Comparison of ENCODE assay signal across 23 mouse cellular contexts in the genomic region with DNA sequence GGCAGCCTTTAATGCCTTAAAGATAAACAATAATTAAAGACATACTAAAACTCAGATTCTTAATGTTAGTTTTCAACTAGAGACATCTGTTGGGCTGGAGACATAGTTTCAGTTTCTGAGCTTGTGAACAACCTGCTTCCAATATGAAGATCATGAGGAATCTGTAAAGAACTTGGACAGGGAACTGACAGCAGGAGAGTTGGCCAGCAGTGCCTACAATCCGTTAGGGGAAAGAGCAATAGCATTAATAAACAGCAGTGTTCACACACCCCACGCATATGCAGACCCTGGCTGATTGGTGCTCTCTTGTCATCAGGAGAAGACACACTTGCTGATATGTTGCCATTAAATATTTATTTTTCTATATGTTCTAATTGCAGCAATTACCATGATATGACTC. TPM values are rescaled to one million over a fixed set of nuclear protein-coding genes. Genes with fewer than 3 reads are reported as not detected.
A peak's percentile ranks its signal among the peaks of the same experiment; 100 is the strongest.
DNase-seq lines count a peak whose midpoint lies in the region; ATAC-seq lines count a peak whose summit lies in the region.
"Had no signal": no experiment of that assay in that cellular context is flagged by ENCODE, and none has a peak within 500 bp of the region (broad histone marks: within the 10 kb centered on the region; RNA-seq: fewer than 3 reads in every experiment).

No protein-coding gene starts in this region.

- H3K36me3 ChIP-seq in embryonic facial prominence, embryonic 14.5 days (ENCODE audit: control insufficient read depth, insufficient read depth, low read length): no peaks in the 10 kb centered on the region
- H3K36me3 ChIP-seq in embryonic facial prominence, embryonic 10.5 days (replicated peaks): no peaks in the 10 kb centered on the region
- H3K36me3 ChIP-seq: G1E had no signal

- H3K27ac ChIP-seq in embryonic facial prominence, embryonic 14.5 days (replicated peaks; ENCODE audit: low read depth, low read length): no peak overlapping the region
- H3K27ac ChIP-seq in embryonic facial prominence, embryonic 10.5 days (replicated peaks): no peak overlapping the region

- H3K4me2 ChIP-seq in embryonic facial prominence, embryonic 14.5 days (ENCODE audit: low read depth, low read length): no peak overlapping the region

- no peak overlapping the region for H3K9ac ChIP-seq in embryonic facial prominence, embryonic 14.5 days (ENCODE audit: low read depth, low read length)

- no peaks in the 10 kb centered on the region for H3K9me3 ChIP-seq in embryonic facial prominence, embryonic 14.5 days (ENCODE audit: control insufficient read depth, low read length)
- H3K9me3 ChIP-seq in embryonic facial prominence, embryonic 10.5 days: no peaks in the 10 kb centered on the region
- H3K9me3 ChIP-seq: G1E had no signal

- no peaks in the 10 kb centered on the region for H3K27me3 ChIP-seq in embryonic facial prominence, embryonic 14.5 days (replicated peaks; ENCODE audit: control insufficient read depth, insufficient read depth, low read length)
- no peaks in the 10 kb centered on the region for H3K27me3 ChIP-seq in embryonic facial prominence, embryonic 10.5 days (replicated peaks; ENCODE audit: low read depth, poor library complexity, severe bottlenecking)
- H3K27me3 ChIP-seq: CH12.LX had no signal

- WGBS in embryonic facial prominence, embryonic 14.5 days: 39% methylated on average over 2 of the region's 2 CpGs
- 67% methylated on average over 2 of the region's 2 CpGs for whole genome bisulfite sequencing in embryonic facial prominence, embryonic 10.5 days

- peak; percentile 55 for DNase-seq in embryonic facial prominence, embryonic 14.5 days (ENCODE audit: low spot score)
- no peak for DNase-seq in embryonic facial prominence, embryonic 10.5 days (ENCODE audit: low spot score)
- peak; percentile 80 for DNase-seq in heart, adult 11 months
- no peak for DNase-seq in heart, postnatal 14 days
- DNase-seq: adrenal gland, adult 2 months; adrenal gland, adult 8-10 months; adrenal gland, postnatal 10 days; adrenal gland, postnatal 14 days; adrenal gland, postnatal 25 days; adrenal gland, postnatal 36 days; B cell, adult 2 months; cerebellum, adult 11 months; cerebellum, adult 11-12 months; cerebellum, adult 18-20 months had no signal

- peaks cover 18% of the 10 kb centered on the region; the same call in 1 of the 2 replicates for H3K4me1 ChIP-seq in embryonic facial prominence, embryonic 14.5 days (ENCODE audit: control insufficient read depth, insufficient read depth, low read length)
- 0 out of 2 replicates have a peak, but pooled peaks cover 6% of the 10 kb centered on the region for H3K4me1 ChIP-seq in embryonic facial prominence, embryonic 10.5 days

- no peak overlapping the region for H3K4me3 ChIP-seq in embryonic facial prominence, embryonic 14.5 days (ENCODE audit: low read depth, low read length)
- no peak overlapping the region for H3K4me3 ChIP-seq in embryonic facial prominence, embryonic 10.5 days

- no peak for ATAC-seq in embryonic facial prominence, embryonic 14.5 days (ENCODE audit: low read depth)
- ATAC-seq: activated CD4-positive, CD25-positive, alpha-beta regulatory T cell, adult 4 months; CD4-positive, CD25-positive, alpha-beta regulatory T cell, adult 4 months; Patski had no signal

- intact Hi-C loops in heart, postnatal 14 days (cut with DNase I): no loop called here

RNA-seq across cellular contexts. Expression of a gene that starts 15.0 kb away (rescaled TPM):
- polyA plus RNA-seq in embryonic facial prominence, embryonic 14.5 days (2014; fragmentation: Nextera tagmentation; extraction: Ambion mirVana): 0.17 and 0.43 TPM in 2 replicates
- not detected in 2 replicates for polyA plus RNA-seq in embryonic facial prominence, embryonic 10.5 days (2016; fragmentation: Nextera tagmentation; extraction: Ambion mirVana)
- total RNA-seq in heart, postnatal 14 days (2021): 1 to 10 TPM; 1.2 to 1.4 TPM
- total RNA-seq: ES-E14, MEL had no signal
- polyA plus RNA-seq: adrenal gland, adult 2 months; brain, embryonic 14.5 days; C2C12; G1E had no signal

Comparison
In these comparisons a context has a peak if more than half of its experiments do, and no peak if none do; other contexts are left out.
1. DNase-seq: peak in embryonic facial prominence, embryonic 14.5 days (single experiment) and heart, adult 11 months (single experiment); none in embryonic facial prominence, embryonic 10.5 days (single experiment) and heart, postnatal 14 days (0 of 2).